Mouse (Mus musculus): ENCODE measurements around the gene Rab40c. TPM values are rescaled to one million over a fixed set of nuclear protein-coding genes. Genes with fewer than 3 reads are reported as not detected.
"Not testable (repeated sequence)": the region's sequence is repeated elsewhere in the genome, so short reads cannot be mapped to it uniquely, and the experiment has no call there.

Gene Rab40c
- polyA plus RNA-seq, 1 experiment: 7.0 TPM

- H3K4me3 ChIP-seq (ENCODE audit: insufficient read depth, low read depth, low read length): no peak overlapping the region
- H3K4me1 ChIP-seq (ENCODE audit: control insufficient read depth, insufficient read depth, insufficient read length, low read length): peaks cover 11% of the 10 kb centered on the region; the same call in 1 of the 2 replicates
- no peak overlapping the region for H3K27ac ChIP-seq (replicated peaks; ENCODE audit: low read depth, low read length)
These were observed 41.6 kb downstream of the Rab40c start for GRCm38 (mm10) chr17:25877741-25878610.

- H3K4me1 ChIP-seq (ENCODE audit: control insufficient read depth, insufficient read depth, insufficient read length, low read length): peaks cover 11% of the 10 kb centered on the region; the same call in 1 of the 2 replicates
- H3K27ac ChIP-seq (replicated peaks; ENCODE audit: low read depth, low read length): no peak overlapping the region
- no peak overlapping the region for H3K4me3 ChIP-seq (ENCODE audit: insufficient read depth, low read depth, low read length)
These were observed 42.5 kb downstream of the Rab40c start for GRCm38 (mm10) chr17:25877025-25877424.

DNA sequence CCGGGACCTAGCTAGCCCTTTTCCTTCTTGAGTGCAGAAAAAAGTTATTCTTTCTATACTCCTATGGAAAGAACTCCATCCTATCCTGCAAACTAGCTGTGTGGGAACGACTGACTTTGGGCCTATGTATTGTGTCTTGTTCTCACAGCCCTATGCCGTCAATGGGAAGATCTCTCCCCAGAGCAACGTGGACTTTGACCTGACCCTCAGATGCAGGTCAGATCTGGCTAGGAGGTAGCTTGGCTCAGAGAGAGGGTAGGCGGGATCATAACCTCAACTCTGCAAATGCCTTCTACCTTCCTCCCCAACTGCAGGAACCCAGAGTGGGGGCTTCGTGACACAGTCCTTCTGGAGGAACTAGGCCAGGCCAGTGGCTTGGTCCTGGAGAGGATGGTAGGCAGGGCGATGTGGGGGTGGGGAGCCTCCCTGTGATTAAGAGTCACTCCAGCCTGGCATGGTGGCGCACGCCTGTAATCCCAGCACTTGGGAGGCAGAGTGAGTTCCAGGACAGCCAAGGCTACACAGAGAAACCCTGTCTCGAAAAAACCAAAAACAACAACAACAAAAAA is 43.1 kb downstream of the Rab40c start:
- Histone ChIP-seq H3K4me3 (ENCODE audit: insufficient read depth, low read depth, low read length) (peak overlapping the region; percentile 87), H3K27ac (replicated peaks; ENCODE audit: low read depth, low read length) (no peak overlapping the region)

GRCm38 (mm10) chr17:25875171-25876136 is 44.1 kb downstream of the Rab40c start:
- H3K27ac ChIP-seq (replicated peaks; ENCODE audit: low read depth, low read length): peak overlapping the region; percentile 44
- peak overlapping the region; percentile 87 for H3K4me3 ChIP-seq (ENCODE audit: insufficient read depth, low read depth, low read length)
- peaks cover 9% of the 10 kb centered on the region; the same call in 1 of the 2 replicates for H3K4me1 ChIP-seq (ENCODE audit: control insufficient read depth, insufficient read depth, insufficient read length, low read length)

More for the DNA sequence above, 43.1 kb downstream of the Rab40c start:
- H3K4me1 ChIP-seq (ENCODE audit: control insufficient read depth, insufficient read depth, insufficient read length, low read length): peaks cover 9% of the 10 kb centered on the region; the same call in 1 of the 2 replicates

GRCm38 (mm10) chr17:25874721-25875170 is 44.8 kb downstream of the Rab40c start, which contains the start of gene Mettl26:
TSS of gene Mettl26 (plus strand) at chr17:25875074.
- H3K4me1 ChIP-seq (ENCODE audit: control insufficient read depth, insufficient read depth, insufficient read length, low read length): peaks cover 9% of the 10 kb centered on the region; the same call in 1 of the 2 replicates
- peak within 1 kb of the TSS; percentile 87 for H3K4me3 ChIP-seq (ENCODE audit: insufficient read depth, low read depth, low read length)
- peak within 1 kb of the TSS; percentile 44 for H3K27ac ChIP-seq (replicated peaks; ENCODE audit: low read depth, low read length)

GRCm38 (mm10) chr17:25874148-25874720 is 45.3 kb downstream of the Rab40c start:
- peak overlapping the region; percentile 87 for H3K4me3 ChIP-seq (ENCODE audit: insufficient read depth, low read depth, low read length)
- H3K4me1 ChIP-seq (ENCODE audit: control insufficient read depth, insufficient read depth, insufficient read length, low read length): peaks cover 9% of the 10 kb centered on the region; the same call in 1 of the 2 replicates
- peak overlapping the region; percentile 32; the same call in 1 of the 2 replicates for H3K27ac ChIP-seq (replicated peaks; ENCODE audit: low read depth, low read length)

DNA sequence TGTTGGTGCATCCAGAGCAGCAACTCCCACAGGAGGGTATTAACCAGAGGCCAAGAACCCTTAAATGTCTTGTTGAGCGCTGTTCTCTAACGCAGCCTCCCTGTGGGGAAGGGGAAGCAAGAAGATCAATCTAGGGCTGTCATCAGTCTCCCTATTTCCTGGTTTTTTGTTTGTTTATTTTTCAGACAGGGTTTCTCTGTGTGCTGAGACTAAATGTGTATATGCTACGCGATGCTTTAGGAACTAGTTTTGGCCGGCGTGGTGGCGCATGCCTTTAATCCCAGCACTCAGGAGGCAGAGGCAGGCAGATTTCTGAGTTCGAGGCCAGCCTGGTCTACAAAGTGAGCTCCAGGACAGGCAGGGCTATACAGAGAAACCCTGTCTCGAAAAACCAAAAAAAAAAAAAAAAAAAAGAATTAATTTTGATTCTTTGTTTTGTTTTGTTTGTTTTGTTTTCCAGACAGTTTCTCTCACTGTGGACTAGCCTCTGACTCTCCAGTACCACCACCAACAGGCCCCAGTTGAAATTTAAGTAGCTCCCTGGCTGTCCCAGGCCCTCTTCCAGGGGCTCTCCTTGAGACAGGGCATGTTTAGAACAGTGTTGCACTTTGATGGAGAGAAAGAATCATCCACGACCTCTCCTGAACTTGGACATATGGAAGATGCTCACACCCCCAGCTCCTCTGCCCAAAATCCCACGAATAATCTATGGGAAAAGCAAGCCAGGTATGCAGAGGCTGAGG is 46.0 kb downstream of the Rab40c start:
- no peak overlapping the region for H3K27ac ChIP-seq (replicated peaks; ENCODE audit: low read depth, low read length)
- H3K4me1 ChIP-seq (ENCODE audit: control insufficient read depth, insufficient read depth, insufficient read length, low read length): peaks cover 12% of the 10 kb centered on the region; the same call in 1 of the 2 replicates
- H3K4me3 ChIP-seq (ENCODE audit: insufficient read depth, low read depth, low read length): peak overlapping the region; percentile 87; the same call in 1 of the 2 replicates

DNA sequence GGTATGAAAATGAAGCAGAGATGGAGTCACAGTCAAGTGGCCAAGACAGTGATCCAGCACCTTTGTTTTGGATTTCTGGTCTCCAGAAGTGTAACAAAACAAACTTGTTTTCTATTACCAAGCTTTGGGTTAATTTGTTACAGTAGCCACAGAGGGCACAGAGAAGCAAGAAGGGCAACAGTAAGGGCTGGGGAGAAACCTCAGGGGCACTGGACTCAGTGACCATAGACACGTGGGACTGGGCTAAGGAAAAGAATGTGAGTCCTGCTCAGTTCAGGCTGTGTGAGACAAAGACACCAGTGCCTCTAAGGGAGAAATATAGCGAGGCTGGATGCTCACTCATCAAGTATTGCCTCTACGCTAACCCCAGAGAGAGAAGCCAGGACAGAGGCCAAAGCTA is 46.9 kb downstream of the Rab40c start:
- peaks cover 12% of the 10 kb centered on the region; the same call in 1 of the 2 replicates for H3K4me1 ChIP-seq (ENCODE audit: control insufficient read depth, insufficient read depth, insufficient read length, low read length)
- H3K27ac ChIP-seq (replicated peaks; ENCODE audit: low read depth, low read length): no peak overlapping the region
- no peak overlapping the region for H3K4me3 ChIP-seq (ENCODE audit: insufficient read depth, low read depth, low read length)

- peaks cover 12% of the 10 kb centered on the region; the same call in 1 of the 2 replicates for H3K4me1 ChIP-seq (ENCODE audit: control insufficient read depth, insufficient read depth, insufficient read length, low read length)
- not testable (repeated sequence) for H3K4me3 ChIP-seq (ENCODE audit: insufficient read depth, low read depth, low read length); H3K27ac ChIP-seq (replicated peaks; ENCODE audit: low read depth, low read length)
These were observed 48.0 kb downstream of the Rab40c start for GRCm38 (mm10) chr17:25871566-25871965.

- Histone ChIP-seq H3K27ac (replicated peaks; ENCODE audit: low read depth, low read length) (no peak overlapping the region), H3K4me3 (ENCODE audit: insufficient read depth, low read depth, low read length) (no peak overlapping the region), H3K4me1 (ENCODE audit: control insufficient read depth, insufficient read depth, insufficient read length, low read length) (peaks cover 5% of the 10 kb centered on the region; the same call in 1 of the 2 replicates)
These were observed 49.6 kb downstream of the Rab40c start for GRCm38 (mm10) chr17:25869954-25870353.

- Histone ChIP-seq H3K27ac (replicated peaks; ENCODE audit: low read depth, low read length) (no peak overlapping the region), H3K4me3 (ENCODE audit: insufficient read depth, low read depth, low read length) (no peak overlapping the region), H3K4me1 (ENCODE audit: control insufficient read depth, insufficient read depth, insufficient read length, low read length) (peaks cover 5% of the 10 kb centered on the region; the same call in 1 of the 2 replicates)
These were observed 50.0 kb downstream of the Rab40c start for GRCm38 (mm10) chr17:25869498-25869897.

GRCm38 (mm10) chr17:25868601-25869191 is 50.8 kb downstream of the Rab40c start, which contains the start of gene Mcrip2:
TSS of gene Mcrip2 (minus strand) at chr17:25868764.
- 0 out of 2 replicates have a peak, but pooled peaks cover 3% of the 10 kb centered on the region for H3K4me1 ChIP-seq (ENCODE audit: control insufficient read depth, insufficient read depth, insufficient read length, low read length)
- H3K27ac ChIP-seq (replicated peaks; ENCODE audit: low read depth, low read length): peak within 1 kb of the TSS; percentile 92
- peak within 1 kb of the TSS; percentile 89 for H3K4me3 ChIP-seq (ENCODE audit: insufficient read depth, low read depth, low read length)

Data from brown adipose tissue, adult 24 weeks (tissue).